Mouse (Mus musculus): Measurements from ENCODE around the gene Ube2i. TPM values are rescaled to one million over a fixed set of nuclear protein-coding genes. Genes with fewer than 3 reads are reported as not detected.
A peak's percentile ranks its signal among the peaks of the same experiment; 100 is the strongest.

Ube2i gene
- total RNA-seq, 2 experiments from 2014 or later: 64.3 to 118 TPM

- ATAC-seq (replicated peaks; ENCODE audit: low FRiP score, poor library complexity, severe bottlenecking): peak; percentile 33
These were observed 52.5 kb downstream of the Ube2i start for GRCm38 (mm10) chr17:25221821-25222503.

- no peak for ATAC-seq (replicated peaks; ENCODE audit: low FRiP score, poor library complexity, severe bottlenecking)
These were observed 53.7 kb downstream of the Ube2i start for GRCm38 (mm10) chr17:25220746-25221145.

GRCm38 (mm10) chr17:25219492-25220295 is 54.7 kb downstream of the Ube2i start:
- ATAC-seq (replicated peaks; ENCODE audit: low FRiP score, poor library complexity, severe bottlenecking): no peak

GRCm38 (mm10) chr17:25218967-25219366 is 55.5 kb downstream of the Ube2i start:
- no peak for ATAC-seq (replicated peaks; ENCODE audit: low FRiP score, poor library complexity, severe bottlenecking)

- ATAC-seq (replicated peaks; ENCODE audit: low FRiP score, poor library complexity, severe bottlenecking): no peak
These were observed 59.0 kb downstream of the Ube2i start for GRCm38 (mm10) chr17:25215431-25215830.

Other genes with a start within 250 kb of the Ube2i start
- not detected in 2 replicates for gene Tmem204, start 191.0 kb downstream of the Ube2i start, total RNA-seq (2015; ENCODE audit: low replicate concordance)
- not detected in 2 replicates for gene Tmem204, start 191.0 kb downstream of the Ube2i start, total RNA-seq (2017; ENCODE audit: low replicate concordance)
- 3.5 and 5.9 TPM in 2 replicates for gene Telo2, start 158.7 kb downstream of the Ube2i start, total RNA-seq (2015; ENCODE audit: low replicate concordance)
- 6.3 and 11.6 TPM in 2 replicates for gene Telo2, start 158.7 kb downstream of the Ube2i start, total RNA-seq (2017; ENCODE audit: low replicate concordance)
- not detected in 2 replicates for gene Ptx4, start 153.9 kb downstream of the Ube2i start, total RNA-seq (2015; ENCODE audit: low replicate concordance)
- gene Ptx4, start 153.9 kb downstream of the Ube2i start, total RNA-seq (2017; ENCODE audit: low replicate concordance): not detected in 2 replicates
- gene Clcn7, start 141.2 kb downstream of the Ube2i start, total RNA-seq (2015; ENCODE audit: low replicate concordance): 3.7 and 8.6 TPM in 2 replicates
- 6.0 and 9.1 TPM in 2 replicates for gene Clcn7, start 141.2 kb downstream of the Ube2i start, total RNA-seq (2017; ENCODE audit: low replicate concordance)
- not detected in 2 replicates for gene Ccdc154, start 112.2 kb downstream of the Ube2i start, total RNA-seq (2015; ENCODE audit: low replicate concordance)
- gene Ccdc154, start 112.2 kb downstream of the Ube2i start, total RNA-seq (2017; ENCODE audit: low replicate concordance): 0.28 TPM in 1 of 2 replicates, not detected in the other
- not detected in 2 replicates for gene Gm38655, start 99.2 kb downstream of the Ube2i start, total RNA-seq (2015; ENCODE audit: low replicate concordance)
- gene Gm38655, start 99.2 kb downstream of the Ube2i start, total RNA-seq (2017; ENCODE audit: low replicate concordance): not detected in 2 replicates
- 6.5 TPM in 2 replicates for gene BC003965, start 90.1 kb downstream of the Ube2i start, total RNA-seq (2015; ENCODE audit: low replicate concordance)
- gene BC003965, start 90.1 kb downstream of the Ube2i start, total RNA-seq (2017; ENCODE audit: low replicate concordance): 2.2 and 2.9 TPM in 2 replicates
- 5.6 and 8.1 TPM in 2 replicates for gene Unkl, start 86.2 kb downstream of the Ube2i start, total RNA-seq (2015; ENCODE audit: low replicate concordance)
- 8.2 and 16.3 TPM in 2 replicates for gene Unkl, start 86.2 kb downstream of the Ube2i start, total RNA-seq (2017; ENCODE audit: low replicate concordance)
- gene Gnptg, start 34.5 kb downstream of the Ube2i start, total RNA-seq (2015; ENCODE audit: low replicate concordance): 6.0 and 6.3 TPM in 2 replicates
- 3.6 and 3.7 TPM in 2 replicates for gene Gnptg, start 34.5 kb downstream of the Ube2i start, total RNA-seq (2017; ENCODE audit: low replicate concordance)
- gene Tsr3, start 34.5 kb downstream of the Ube2i start, total RNA-seq (2015; ENCODE audit: low replicate concordance): 3.1 and 3.6 TPM in 2 replicates
- 5.2 and 8.6 TPM in 2 replicates for gene Tsr3, start 34.5 kb downstream of the Ube2i start, total RNA-seq (2017; ENCODE audit: low replicate concordance)
- gene Baiap3, start 18.3 kb downstream of the Ube2i start, total RNA-seq (2015; ENCODE audit: low replicate concordance): 1.5 TPM in 1 of 2 replicates, not detected in the other
- gene Baiap3, start 18.3 kb downstream of the Ube2i start, total RNA-seq (2017; ENCODE audit: low replicate concordance): 0.42 TPM in 1 of 2 replicates, not detected in the other
- 153 and 185 TPM in 2 replicates for gene Prss34, start 23.8 kb upstream of the Ube2i start, total RNA-seq (2015; ENCODE audit: low replicate concordance)
- 68.4 and 78.9 TPM in 2 replicates for gene Prss34, start 23.8 kb upstream of the Ube2i start, total RNA-seq (2017; ENCODE audit: low replicate concordance)
- gene Prss28, start 34.0 kb upstream of the Ube2i start, total RNA-seq (2015; ENCODE audit: low replicate concordance): not detected in 2 replicates
- gene Prss28, start 34.0 kb upstream of the Ube2i start, total RNA-seq (2017; ENCODE audit: low replicate concordance): not detected in 2 replicates
- not detected in 2 replicates for gene Prss29, start 44.0 kb upstream of the Ube2i start, total RNA-seq (2015; ENCODE audit: low replicate concordance)
- gene Prss29, start 44.0 kb upstream of the Ube2i start, total RNA-seq (2017; ENCODE audit: low replicate concordance): not detected in 2 replicates
- gene Tpsab1, start 70.9 kb upstream of the Ube2i start, total RNA-seq (2015; ENCODE audit: low replicate concordance): not detected in 2 replicates
- gene Tpsab1, start 70.9 kb upstream of the Ube2i start, total RNA-seq (2017; ENCODE audit: low replicate concordance): not detected in 2 replicates
- not detected in 2 replicates for gene Tpsb2, start 91.7 kb upstream of the Ube2i start, total RNA-seq (2015; ENCODE audit: low replicate concordance)
- gene Tpsb2, start 91.7 kb upstream of the Ube2i start, total RNA-seq (2017; ENCODE audit: low replicate concordance): not detected in 2 replicates
- gene Tpsg1, start 94.7 kb upstream of the Ube2i start, total RNA-seq (2015; ENCODE audit: low replicate concordance): not detected in 2 replicates
- gene Tpsg1, start 94.7 kb upstream of the Ube2i start, total RNA-seq (2017; ENCODE audit: low replicate concordance): not detected in 2 replicates
- gene Cacna1h, start 159.2 kb upstream of the Ube2i start, total RNA-seq (2015; ENCODE audit: low replicate concordance): 0.21 TPM in 1 of 2 replicates, not detected in the other
- gene Cacna1h, start 159.2 kb upstream of the Ube2i start, total RNA-seq (2017; ENCODE audit: low replicate concordance): under 0.01 and 0.43 TPM in 2 replicates
- not detected in 2 replicates for gene Tekt4, start 180.0 kb upstream of the Ube2i start, total RNA-seq (2015; ENCODE audit: low replicate concordance)
- not detected in 2 replicates for gene Tekt4, start 180.0 kb upstream of the Ube2i start, total RNA-seq (2017; ENCODE audit: low replicate concordance)
- not detected in 2 replicates for gene Sstr5, start 222.7 kb upstream of the Ube2i start, total RNA-seq (2015; ENCODE audit: low replicate concordance)
- gene Sstr5, start 222.7 kb upstream of the Ube2i start, total RNA-seq (2017; ENCODE audit: low replicate concordance): not detected in 2 replicates

Data from erythroblast, adult 5-6 weeks (primary cell).